Mouse (Mus musculus): ENCODE data around the gene Cfap65.

- peak; percentile 36; the same call in 1 of the 2 replicates for TF ChIP-seq CTCF (conservative IDR thresholded peaks at IDR 0.05; ENCODE audit: insufficient read depth, insufficient read length, low read depth, low read length)
- no peak for TF ChIP-seq POLR2A (IDR thresholded peaks at IDR 0.05; ENCODE audit: low read depth, low read length)
These were observed 33.7 kb downstream of the Cfap65 start for GRCm38 (mm10) chr1:74901686-74902085.
